Mouse (Mus musculus): ENCODE results near the gene 1700001O22Rik.

1700001O22Rik gene

GRCm38 (mm10) chr2:30778235-30778634 lies 25.2 kb downstream of the 1700001O22Rik start:
- no peak for DNase-seq (ENCODE audit: low read depth)

GRCm38 (mm10) chr2:30777266-30777665 lies 26.2 kb downstream of the 1700001O22Rik start:
- DNase-seq (ENCODE audit: low read depth): no peak

- DNase-seq (ENCODE audit: low read depth): no peak
Measured at GRCm38 (mm10) chr2:30775955-30776354, 27.5 kb downstream of the 1700001O22Rik start.

- DNase-seq (ENCODE audit: low read depth): no peak
Measured at GRCm38 (mm10) chr2:30773313-30774005, 30.0 kb downstream of the 1700001O22Rik start.

- no peak for DNase-seq (ENCODE audit: low read depth)
Measured at GRCm38 (mm10) chr2:30772581-30773312, 30.7 kb downstream of the 1700001O22Rik start.

- peak; percentile 58 for DNase-seq (ENCODE audit: low read depth)
Measured at GRCm38 (mm10) chr2:30771806-30772460, 31.5 kb downstream of the 1700001O22Rik start.

- DNase-seq (ENCODE audit: low read depth): no peak
Measured at GRCm38 (mm10) chr2:30771368-30771805, 32.1 kb downstream of the 1700001O22Rik start.

GRCm38 (mm10) chr2:30769187-30769586 lies 34.3 kb downstream of the 1700001O22Rik start:
- DNase-seq (ENCODE audit: low read depth): no peak

GRCm38 (mm10) chr2:30768529-30768928 lies 34.9 kb downstream of the 1700001O22Rik start:
- DNase-seq (ENCODE audit: low read depth): no peak

GRCm38 (mm10) chr2:30767626-30768240 lies 35.7 kb downstream of the 1700001O22Rik start:
- no peak for DNase-seq (ENCODE audit: low read depth)

GRCm38 (mm10) chr2:30766446-30766845 lies 37.0 kb downstream of the 1700001O22Rik start:
- no peak for DNase-seq (ENCODE audit: low read depth)

- DNase-seq (ENCODE audit: low read depth): no peak
Measured at GRCm38 (mm10) chr2:30760706-30761105, 42.8 kb downstream of the 1700001O22Rik start.

- no peak for DNase-seq (ENCODE audit: low read depth)
Measured at GRCm38 (mm10) chr2:30759858-30760547, 43.5 kb downstream of the 1700001O22Rik start.

GRCm38 (mm10) chr2:30759442-30759841 lies 44.0 kb downstream of the 1700001O22Rik start:
- DNase-seq (ENCODE audit: low read depth): no peak

- DNase-seq (ENCODE audit: low read depth): no peak
Measured at GRCm38 (mm10) chr2:30759088-30759374, 44.4 kb downstream of the 1700001O22Rik start.

- DNase-seq (ENCODE audit: low read depth): no peak
Measured at GRCm38 (mm10) chr2:30758341-30759087, 44.9 kb downstream of the 1700001O22Rik start.

- DNase-seq (ENCODE audit: low read depth): no peak
Measured at GRCm38 (mm10) chr2:30756962-30757715, 46.3 kb downstream of the 1700001O22Rik start.

GRCm38 (mm10) chr2:30755985-30756765 lies 47.3 kb downstream of the 1700001O22Rik start:
- DNase-seq (ENCODE audit: low read depth): no peak

- DNase-seq (ENCODE audit: low read depth): no peak
Measured at GRCm38 (mm10) chr2:30754831-30755230, 48.6 kb downstream of the 1700001O22Rik start.

GRCm38 (mm10) chr2:30753219-30753618 lies 50.2 kb downstream of the 1700001O22Rik start:
- no peak for DNase-seq (ENCODE audit: low read depth)
